ENCODE assay signal across 7 mouse cellular contexts in the genomic region with DNA sequence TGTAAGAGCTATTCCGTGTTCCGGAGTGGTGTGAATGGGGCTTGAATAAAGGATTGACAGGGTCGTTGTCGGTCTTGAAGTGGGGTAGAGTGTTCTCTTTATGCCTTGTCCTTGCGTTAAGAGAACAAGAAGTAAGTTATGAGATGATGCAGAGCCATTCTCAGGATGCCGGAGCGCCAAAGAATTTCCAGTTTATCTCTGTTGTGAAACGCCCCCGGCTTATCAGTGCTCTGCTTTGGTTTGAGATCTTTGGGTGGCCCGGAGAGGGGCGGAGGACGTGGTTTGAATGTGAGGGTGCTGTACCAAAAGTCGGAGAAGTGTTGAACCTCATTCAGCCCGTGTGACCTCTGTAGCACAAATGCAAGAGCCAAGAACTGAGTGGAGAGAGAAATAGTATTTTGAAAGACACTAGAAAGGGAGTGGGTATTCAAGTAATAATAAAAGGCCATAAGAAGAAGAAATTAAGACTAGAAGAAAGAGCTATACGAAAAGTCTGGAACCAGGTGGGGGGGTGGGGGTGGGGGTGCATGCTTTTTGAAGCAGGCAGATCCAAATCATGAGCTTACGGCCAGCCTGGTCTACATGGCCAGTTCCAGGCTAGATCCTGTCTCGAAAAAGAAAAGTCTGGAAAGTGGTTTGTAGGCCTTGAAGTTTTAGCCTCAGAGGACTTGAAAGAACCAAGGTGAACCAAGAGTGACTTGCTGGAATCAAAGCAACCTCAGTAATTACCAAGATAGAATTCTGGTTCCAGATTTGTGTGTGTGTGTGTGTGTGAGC. TPM values are rescaled to one million over a fixed set of nuclear protein-coding genes. Genes with fewer than 3 reads are reported as not detected.
DNase-seq lines count a peak whose midpoint lies in the region; ATAC-seq lines count a peak whose summit lies in the region.

No protein-coding gene starts in this region.

- peak overlapping the region; percentile 96 for H3K4me3 ChIP-seq in neural tube, embryonic 11.5 days (ENCODE audit: low read depth, low read length)
- peak overlapping the region; percentile 91 for H3K4me3 ChIP-seq in embryonic facial prominence, embryonic 12.5 days
- H3K4me3 ChIP-seq in hindbrain, embryonic 12.5 days: peak overlapping the region; percentile 79
- peak overlapping the region; percentile 96 for H3K4me3 ChIP-seq in liver, embryonic 15.5 days (replicated peaks)
- H3K4me3 ChIP-seq in neural tube, embryonic 14.5 days (ENCODE audit: low read depth, low read length): peak overlapping the region; percentile 72

- no peaks in the 10 kb centered on the region for H3K27me3 ChIP-seq in neural tube, embryonic 11.5 days (ENCODE audit: control insufficient read depth, insufficient read depth, low read length)
- no peaks in the 10 kb centered on the region for H3K27me3 ChIP-seq in embryonic facial prominence, embryonic 12.5 days
- no peaks in the 10 kb centered on the region for H3K27me3 ChIP-seq in hindbrain, embryonic 12.5 days
- no peaks in the 10 kb centered on the region for H3K27me3 ChIP-seq in liver, embryonic 15.5 days
- H3K27me3 ChIP-seq in neural tube, embryonic 14.5 days (ENCODE audit: control insufficient read depth, insufficient read depth, low read length): no peaks in the 10 kb centered on the region

- H3K4me2 ChIP-seq in neural tube, embryonic 11.5 days (ENCODE audit: low read depth): peak overlapping the region; percentile 51
- peak overlapping the region; percentile 62 for H3K4me2 ChIP-seq in embryonic facial prominence, embryonic 12.5 days (replicated peaks)
- peak overlapping the region; percentile 76 for H3K4me2 ChIP-seq in hindbrain, embryonic 12.5 days (replicated peaks)
- peak overlapping the region; percentile 77 for H3K4me2 ChIP-seq in liver, embryonic 15.5 days
- peak overlapping the region; percentile 70 for H3K4me2 ChIP-seq in neural tube, embryonic 14.5 days (ENCODE audit: low read depth, low read length)

- DNase-seq in neural tube, embryonic 11.5 days (ENCODE audit: low spot score): no peak
- DNase-seq in neural tube, embryonic 10.5 days (ENCODE audit: extremely low spot score, low spot score): no peak

- H3K36me3 ChIP-seq in neural tube, embryonic 11.5 days (ENCODE audit: control insufficient read depth, insufficient read depth, low read length): peaks cover under 1% of the 10 kb centered on the region
- H3K36me3 ChIP-seq in embryonic facial prominence, embryonic 12.5 days: peaks cover 1% of the 10 kb centered on the region
- peaks cover 4% of the 10 kb centered on the region; the same call in 1 of the 2 replicates for H3K36me3 ChIP-seq in hindbrain, embryonic 12.5 days
- peaks cover 15% of the 10 kb centered on the region for H3K36me3 ChIP-seq in liver, embryonic 15.5 days (replicated peaks)
- no peaks in the 10 kb centered on the region for H3K36me3 ChIP-seq in neural tube, embryonic 14.5 days (ENCODE audit: control insufficient read depth, insufficient read depth, low read length)

- peak overlapping the region; percentile 59 for H3K9ac ChIP-seq in neural tube, embryonic 11.5 days (ENCODE audit: low read length)
- H3K9ac ChIP-seq in embryonic facial prominence, embryonic 12.5 days: peak overlapping the region; percentile 63
- H3K9ac ChIP-seq in hindbrain, embryonic 12.5 days: peak overlapping the region; percentile 64
- H3K9ac ChIP-seq in liver, embryonic 15.5 days: peak overlapping the region; percentile 95
- H3K9ac ChIP-seq in neural tube, embryonic 14.5 days (replicated peaks; ENCODE audit: low read depth, low read length): peak overlapping the region; percentile 55

- H3K4me1 ChIP-seq in neural tube, embryonic 11.5 days (ENCODE audit: control insufficient read depth, insufficient read depth, low read length): peaks cover 10% of the 10 kb centered on the region
- H3K4me1 ChIP-seq in embryonic facial prominence, embryonic 12.5 days: peaks cover 15% of the 10 kb centered on the region
- H3K4me1 ChIP-seq in hindbrain, embryonic 12.5 days: peaks cover 21% of the 10 kb centered on the region
- H3K4me1 ChIP-seq in liver, embryonic 15.5 days (replicated peaks): peaks cover 54% of the 10 kb centered on the region
- H3K4me1 ChIP-seq in neural tube, embryonic 14.5 days (ENCODE audit: control insufficient read depth, insufficient read depth, low read length): peaks cover 7% of the 10 kb centered on the region; the same call in 1 of the 2 replicates

- H3K9me3 ChIP-seq in neural tube, embryonic 11.5 days (ENCODE audit: control insufficient read depth, low read length): no peaks in the 10 kb centered on the region
- no peaks in the 10 kb centered on the region for H3K9me3 ChIP-seq in embryonic facial prominence, embryonic 12.5 days
- no peaks in the 10 kb centered on the region for H3K9me3 ChIP-seq in hindbrain, embryonic 12.5 days (replicated peaks)
- H3K9me3 ChIP-seq in liver, embryonic 15.5 days (replicated peaks): no peaks in the 10 kb centered on the region
- H3K9me3 ChIP-seq in neural tube, embryonic 14.5 days (ENCODE audit: control insufficient read depth, low read length): no peaks in the 10 kb centered on the region

- ATAC-seq in neural tube, embryonic 11.5 days (ENCODE audit: insufficient read depth, low FRiP score, low TSS enrichment): no peak
- no peak; the same call in 1 of the 2 replicates for ATAC-seq in embryonic facial prominence, embryonic 12.5 days (ENCODE audit: insufficient number of reproducible peaks, insufficient read depth, low FRiP score, low TSS enrichment)
- peak; percentile 7 for ATAC-seq in hindbrain, embryonic 12.5 days (ENCODE audit: low FRiP score)
- no peak for ATAC-seq in liver, embryonic 15.5 days (ENCODE audit: insufficient read depth)
- peak; percentile 1; the same call in 1 of the 2 replicates for ATAC-seq in neural tube, embryonic 14.5 days (ENCODE audit: low read depth)
- ATAC-seq in activated CD4-positive, CD25-positive, alpha-beta regulatory T cell, adult 4 months: no peak

- no peak overlapping the region for H3K27ac ChIP-seq in neural tube, embryonic 11.5 days (ENCODE audit: low read depth, low read length)
- peak overlapping the region; percentile 86 for H3K27ac ChIP-seq in embryonic facial prominence, embryonic 12.5 days
- peak overlapping the region; percentile 70; the same call in 1 of the 2 replicates for H3K27ac ChIP-seq in hindbrain, embryonic 12.5 days
- H3K27ac ChIP-seq in liver, embryonic 15.5 days (replicated peaks): peak overlapping the region; percentile 99
- H3K27ac ChIP-seq in neural tube, embryonic 14.5 days (ENCODE audit: low read depth, low read length): peak overlapping the region; percentile 74

- WGBS in neural tube, embryonic 11.5 days: 6% methylated on average over 17 of the region's 17 CpGs
- WGBS in embryonic facial prominence, embryonic 12.5 days: 5% methylated on average over 17 of the region's 17 CpGs
- 4% methylated on average over 17 of the region's 17 CpGs for WGBS in hindbrain, embryonic 12.5 days
- WGBS in liver, embryonic 15.5 days (ENCODE audit: insufficient replicate concordance): 8% methylated on average over 17 of the region's 17 CpGs
- WGBS in neural tube, embryonic 14.5 days: 6% methylated on average over 17 of the region's 17 CpGs

RNA-seq across cellular contexts. Expression of gene Kat7, which starts 0.8 kb away (rescaled TPM):
- 86.8 and 87.9 TPM in 2 replicates for polyA plus RNA-seq in neural tube, embryonic 11.5 days (2014; fragmentation: Nextera tagmentation; extraction: Ambion mirVana)
- polyA plus RNA-seq in embryonic facial prominence, embryonic 12.5 days (2016; fragmentation: Nextera tagmentation; extraction: Ambion mirVana): 77.8 and 82.1 TPM in 2 replicates
- polyA plus RNA-seq in hindbrain, embryonic 12.5 days (2016; fragmentation: Nextera tagmentation; extraction: Ambion mirVana): 71.8 and 73.6 TPM in 2 replicates
- 30.6 and 30.8 TPM in 2 replicates for polyA plus RNA-seq in liver, embryonic 15.5 days (2015; fragmentation: Nextera tagmentation; extraction: Ambion mirVana)
- polyA plus RNA-seq in neural tube, embryonic 14.5 days (2014; fragmentation: Nextera tagmentation; extraction: Ambion mirVana): 55.5 and 65.3 TPM in 2 replicates
- 10 to 100 TPM; 40.8 to 49.2 TPM for polyA plus RNA-seq in activated CD4-positive, CD25-positive, alpha-beta regulatory T cell, adult 4 months (2017; shearing (Covaris generic))

RNA-seq across cellular contexts. Expression of gene Fam117a, which starts 26.0 kb away (rescaled TPM):
- polyA plus RNA-seq in neural tube, embryonic 11.5 days (2014; fragmentation: Nextera tagmentation; extraction: Ambion mirVana): 11.8 and 12.2 TPM in 2 replicates
- 18.8 and 20.3 TPM in 2 replicates for polyA plus RNA-seq in embryonic facial prominence, embryonic 12.5 days (2016; fragmentation: Nextera tagmentation; extraction: Ambion mirVana)
- 11.7 and 11.9 TPM in 2 replicates for polyA plus RNA-seq in hindbrain, embryonic 12.5 days (2016; fragmentation: Nextera tagmentation; extraction: Ambion mirVana)
- 75.3 and 78.9 TPM in 2 replicates for polyA plus RNA-seq in liver, embryonic 15.5 days (2015; fragmentation: Nextera tagmentation; extraction: Ambion mirVana)
- 1.7 and 2.4 TPM in 2 replicates for polyA plus RNA-seq in neural tube, embryonic 14.5 days (2014; fragmentation: Nextera tagmentation; extraction: Ambion mirVana)
- 10 to 100 TPM; 17.4 to 21.9 TPM for polyA plus RNA-seq in activated CD4-positive, CD25-positive, alpha-beta regulatory T cell, adult 4 months (2017; shearing (Covaris generic))

RNA-seq across cellular contexts. Expression of gene Tac4, which starts 49.5 kb away (rescaled TPM):
- 0.24 and 0.32 TPM in 2 replicates for polyA plus RNA-seq in neural tube, embryonic 11.5 days (2014; fragmentation: Nextera tagmentation; extraction: Ambion mirVana)
- 0.29 TPM in 1 of 2 replicates, not detected in the other for polyA plus RNA-seq in embryonic facial prominence, embryonic 12.5 days (2016; fragmentation: Nextera tagmentation; extraction: Ambion mirVana)
- 0.18 and 0.22 TPM in 2 replicates for polyA plus RNA-seq in hindbrain, embryonic 12.5 days (2016; fragmentation: Nextera tagmentation; extraction: Ambion mirVana)
- not detected in 2 replicates for polyA plus RNA-seq in liver, embryonic 15.5 days (2015; fragmentation: Nextera tagmentation; extraction: Ambion mirVana)
- 0.21 and 0.22 TPM in 2 replicates for polyA plus RNA-seq in neural tube, embryonic 14.5 days (2014; fragmentation: Nextera tagmentation; extraction: Ambion mirVana)
- not detected for polyA plus RNA-seq in activated CD4-positive, CD25-positive, alpha-beta regulatory T cell, adult 4 months (2017; shearing (Covaris generic))

Comparison
In these comparisons a context has a peak if more than half of its experiments do, and no peak if none do; other contexts are left out.
1. ATAC-seq: peak in hindbrain, embryonic 12.5 days (single experiment) and neural tube, embryonic 14.5 days (single experiment); none in neural tube, embryonic 11.5 days (single experiment), embryonic facial prominence, embryonic 12.5 days (single experiment), liver, embryonic 15.5 days (single experiment) and activated CD4-positive, CD25-positive, alpha-beta regulatory T cell, adult 4 months (single experiment).
2. Peak in every context shown above with its lines, with median percentiles within 50 percentile points of each other: H3K4me2 ChIP-seq, H3K4me3 ChIP-seq and H3K9ac ChIP-seq.